Mouse (Mus musculus) neural tube, embryonic 13.5 days (tissue): ENCODE data around the gene Gm17409. TPM values are rescaled to one million over a fixed set of nuclear protein-coding genes. Genes with fewer than 3 reads are reported as not detected.

Source experiments
- ATAC-seq: fragments of 200-750 bp; cut with Nextera tagmentation; 2 replicates; pipeline ENCODE4 v1.8.0; 2017; ENCODE audit warnings: low read depth, mild to moderate bottlenecking, moderate TSS enrichment, moderate library complexity
- H3K27ac ChIP-seq: fragments of 300-500 bp; sonication (generic); replicated peaks from 2 replicates; pipeline ENCODE4 v1.5.1; 2015; ENCODE audit warnings: moderate library complexity, mild to moderate bottlenecking, inconsistent platforms
- H3K27me3 ChIP-seq: fragments of 300-500 bp; sonication (generic); 2 replicates; pipeline ENCODE4 v1.6.1; 2015; ENCODE audit warnings: mild to moderate bottlenecking, inconsistent platforms
- H3K36me3 ChIP-seq: fragments of 300-500 bp; sonication (generic); 2 replicates; pipeline ENCODE4 v1.6.1; 2015; ENCODE audit warnings: mild to moderate bottlenecking, inconsistent platforms
- H3K4me1 ChIP-seq: fragments of 300-500 bp; sonication (generic); replicated peaks from 2 replicates; pipeline ENCODE4 v1.6.1; 2015; ENCODE audit warnings: inconsistent platforms
- H3K4me2 ChIP-seq: fragments of 300-500 bp; sonication (generic); 2 replicates; pipeline ENCODE4 v1.6.1; 2015; ENCODE audit warnings: inconsistent platforms, mild to moderate bottlenecking, moderate library complexity
- H3K4me3 ChIP-seq: fragments of 300-500 bp; sonication (generic); 2 replicates; pipeline ENCODE4 v1.5.1; 2015; ENCODE audit warnings: mild to moderate bottlenecking, inconsistent platforms
- H3K9ac ChIP-seq: fragments of 300-500 bp; sonication (generic); 2 replicates; pipeline ENCODE4 v1.6.1; 2015; ENCODE audit warnings: moderate library complexity, mild to moderate bottlenecking, inconsistent platforms
- H3K9me3 ChIP-seq: fragments of 300-500 bp; sonication (generic); 2 replicates; pipeline ENCODE4 v1.6.1; 2016; ENCODE audit warnings: inconsistent platforms
- WGBS: fragments of 180-500 bp; shearing (Covaris S2); methylation state at CpG from one replicate; pipeline ENCODE4 v1.1.7; 2015; 5-methylcytosine and 5-hydroxymethylcytosine counted together
- polyA plus RNA-seq: library from polyadenylated mRNA; unstranded; fragments of >200 nt; fragmentation: Nextera tagmentation; extraction: Ambion mirVana; gene quantifications from 2 replicates; pipeline ENCODE4 v1.2.1, GENCODE M21; 2015

The Gm17409 gene
- polyA plus RNA-seq, 1 experiment from 2014 or later = not detected

- no peak overlapping the region for H3K4me2 ChIP-seq
- no peak overlapping the region for H3K4me3 ChIP-seq
- no peak overlapping the region for H3K27ac ChIP-seq
- 97% methylated on average over 5 of the region's 5 CpGs for WGBS
- H3K36me3 ChIP-seq = peaks cover 46% of the 10 kb centered on the region
- no peak for ATAC-seq
- 0 out of 2 replicates have a peak, but pooled peaks cover 3% of the 10 kb centered on the region for H3K9me3 ChIP-seq
- no peaks in the 10 kb centered on the region for H3K27me3 ChIP-seq
- no peak overlapping the region for H3K9ac ChIP-seq
- H3K4me1 ChIP-seq = no peaks in the 10 kb centered on the region
These were observed 12.4 kb upstream of the Gm17409 start for GRCm38 (mm10) chr2:58457488-58457865.

- Histone ChIP-seq H3K36me3 (peaks cover 54% of the 10 kb centered on the region), H3K27me3 (no peaks in the 10 kb centered on the region), H3K4me1 (no peaks in the 10 kb centered on the region), H3K9me3 (0 out of 2 replicates have a peak, but pooled peaks cover 3% of the 10 kb centered on the region), H3K4me3 (no peak overlapping the region), H3K9ac (no peak overlapping the region), H3K4me2 (no peak overlapping the region), H3K27ac (no peak overlapping the region)
- ATAC-seq = no peak
- 84% methylated on average over 14 of the region's 14 CpGs for WGBS
These were observed 11.0 kb upstream of the Gm17409 start for GRCm38 (mm10) chr2:58458820-58459371.

DNA sequence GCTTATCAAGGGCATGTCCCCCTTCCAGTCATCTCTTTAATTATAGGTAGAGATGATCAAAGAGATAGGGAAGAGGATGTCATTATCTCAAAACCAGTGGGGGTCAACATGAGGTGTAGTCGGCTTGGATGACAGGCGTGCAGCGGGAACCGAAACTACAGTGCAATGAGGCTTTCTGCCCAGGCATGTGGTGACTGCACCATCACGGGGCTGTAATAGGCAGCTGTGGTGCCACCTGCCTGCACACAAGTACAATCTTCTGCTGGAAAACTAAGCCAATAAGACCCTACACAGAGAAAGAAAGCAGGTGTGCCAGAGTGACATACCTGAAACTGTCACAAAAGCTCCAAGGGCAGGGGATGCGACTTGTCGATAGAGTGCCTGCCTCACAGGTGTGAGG, 374 bp downstream of the Gm17409 start:
- Histone ChIP-seq H3K4me3 (no peak overlapping the region), H3K4me2 (no peak overlapping the region), H3K36me3 (peaks cover 63% of the 10 kb centered on the region), H3K27ac (no peak overlapping the region), H3K9me3 (0 out of 2 replicates have a peak, but pooled peaks cover 4% of the 10 kb centered on the region), H3K4me1 (no peaks in the 10 kb centered on the region), H3K9ac (no peak overlapping the region), H3K27me3 (no peaks in the 10 kb centered on the region)
- no peak for ATAC-seq
- 95% methylated on average over 7 of the region's 7 CpGs for WGBS

GRCm38 (mm10) chr2:58475578-58475977, 5.7 kb downstream of the Gm17409 start:
- Histone ChIP-seq H3K4me2 (no peak overlapping the region), H3K27ac (no peak overlapping the region), H3K9me3 (no peaks in the 10 kb centered on the region), H3K4me1 (no peaks in the 10 kb centered on the region), H3K36me3 (peaks cover 34% of the 10 kb centered on the region), H3K4me3 (no peak overlapping the region), H3K27me3 (no peaks in the 10 kb centered on the region), H3K9ac (no peak overlapping the region)
- ATAC-seq = no peak
- 66% methylated on average over 8 of the region's 8 CpGs for WGBS

GRCm38 (mm10) chr2:58476956-58477715, 7.2 kb downstream of the Gm17409 start:
- no peaks in the 10 kb centered on the region for H3K27me3 ChIP-seq
- no peak overlapping the region for H3K4me2 ChIP-seq
- 65% methylated on average over 12 of the region's 12 CpGs for WGBS
- H3K27ac ChIP-seq = no peak overlapping the region
- no peak overlapping the region for H3K4me3 ChIP-seq
- H3K9ac ChIP-seq = no peak overlapping the region
- ATAC-seq = no peak
- peaks cover 26% of the 10 kb centered on the region for H3K36me3 ChIP-seq
- no peaks in the 10 kb centered on the region for H3K4me1 ChIP-seq
- H3K9me3 ChIP-seq = no peaks in the 10 kb centered on the region

- no peak overlapping the region for H3K4me2 ChIP-seq
- peaks cover 23% of the 10 kb centered on the region for H3K36me3 ChIP-seq
- no peaks in the 10 kb centered on the region for H3K9me3 ChIP-seq
- ATAC-seq = no peak
- no peak overlapping the region for H3K4me3 ChIP-seq
- WGBS = 91% methylated on average over 4 of the region's 4 CpGs
- no peak overlapping the region for H3K27ac ChIP-seq
- no peaks in the 10 kb centered on the region for H3K4me1 ChIP-seq
- no peaks in the 10 kb centered on the region for H3K27me3 ChIP-seq
- H3K9ac ChIP-seq = no peak overlapping the region
These were observed 8.2 kb downstream of the Gm17409 start for GRCm38 (mm10) chr2:58478144-58478543.

- H3K9me3 ChIP-seq = no peaks in the 10 kb centered on the region
- H3K36me3 ChIP-seq = peaks cover 16% of the 10 kb centered on the region; the same call in 1 of the 2 replicates
- no peaks in the 10 kb centered on the region for H3K27me3 ChIP-seq
- 88% methylated on average over 10 of the region's 10 CpGs for WGBS
- H3K4me1 ChIP-seq = peaks cover 6% of the 10 kb centered on the region
- no peak overlapping the region for H3K4me2 ChIP-seq
- H3K4me3 ChIP-seq = no peak overlapping the region
- no peak overlapping the region for H3K27ac ChIP-seq
- no peak for ATAC-seq
- no peak overlapping the region for H3K9ac ChIP-seq
These were observed 9.6 kb downstream of the Gm17409 start for GRCm38 (mm10) chr2:58479536-58479935.

DNA sequence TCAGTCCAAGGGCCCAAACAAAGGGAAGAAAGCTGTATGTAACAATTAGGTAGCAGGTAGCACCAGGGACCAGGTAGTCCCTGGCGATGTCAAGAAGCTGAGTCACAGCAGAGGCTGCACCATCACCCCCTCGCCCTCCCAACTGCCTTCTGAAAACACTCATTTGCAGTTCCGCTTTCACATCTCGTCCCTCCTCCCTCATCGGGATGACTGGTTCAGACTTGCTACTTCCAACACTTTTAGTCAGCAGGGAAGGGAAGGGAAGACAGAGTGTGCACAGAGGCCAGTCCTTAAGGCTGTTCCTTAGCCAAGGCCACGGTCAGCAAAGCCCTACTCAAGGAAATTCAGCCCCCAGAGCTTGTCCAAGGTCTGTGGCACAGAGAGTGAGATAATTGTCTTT, 10.8 kb downstream of the Gm17409 start:
- H3K4me3 ChIP-seq = no peak overlapping the region
- no peak overlapping the region for H3K27ac ChIP-seq
- no peaks in the 10 kb centered on the region for H3K9me3 ChIP-seq
- H3K36me3 ChIP-seq = peaks cover 12% of the 10 kb centered on the region; the same call in 1 of the 2 replicates
- no peak overlapping the region for H3K9ac ChIP-seq
- H3K4me1 ChIP-seq = peaks cover 16% of the 10 kb centered on the region
- ATAC-seq = no peak
- 84% methylated on average over 6 of the region's 6 CpGs for WGBS
- H3K27me3 ChIP-seq = no peaks in the 10 kb centered on the region
- no peak overlapping the region for H3K4me2 ChIP-seq

GRCm38 (mm10) chr2:58481450-58482100, 11.7 kb downstream of the Gm17409 start:
- 78% methylated on average over 9 of the region's 9 CpGs for WGBS
- Histone ChIP-seq H3K27me3 (no peaks in the 10 kb centered on the region), H3K4me1 (peaks cover 23% of the 10 kb centered on the region), H3K36me3 (0 out of 2 replicates have a peak, but pooled peaks cover 8% of the 10 kb centered on the region), H3K9ac (no peak overlapping the region), H3K4me3 (no peak overlapping the region), H3K27ac (no peak overlapping the region), H3K9me3 (no peaks in the 10 kb centered on the region), H3K4me2 (no peak overlapping the region)
- no peak for ATAC-seq

- Histone ChIP-seq H3K9ac (no peak overlapping the region), H3K4me1 (peaks cover 34% of the 10 kb centered on the region), H3K4me3 (no peak overlapping the region), H3K27me3 (no peaks in the 10 kb centered on the region), H3K4me2 (no peak overlapping the region), H3K9me3 (no peaks in the 10 kb centered on the region), H3K27ac (no peak overlapping the region; the same call in 1 of the 2 replicates), H3K36me3 (0 out of 2 replicates have a peak, but pooled peaks cover 4% of the 10 kb centered on the region)
- 67% methylated on average over 7 of the region's 7 CpGs for WGBS
- peak; percentile 45 for ATAC-seq
These were observed 14.5 kb downstream of the Gm17409 start for GRCm38 (mm10) chr2:58484284-58484965.

- Histone ChIP-seq H3K4me3 (no peak overlapping the region), H3K4me2 (no peak overlapping the region)
- no peak for ATAC-seq
These were observed 15.2 kb downstream of the Gm17409 start for GRCm38 (mm10) chr2:58485152-58485551.

DNA sequence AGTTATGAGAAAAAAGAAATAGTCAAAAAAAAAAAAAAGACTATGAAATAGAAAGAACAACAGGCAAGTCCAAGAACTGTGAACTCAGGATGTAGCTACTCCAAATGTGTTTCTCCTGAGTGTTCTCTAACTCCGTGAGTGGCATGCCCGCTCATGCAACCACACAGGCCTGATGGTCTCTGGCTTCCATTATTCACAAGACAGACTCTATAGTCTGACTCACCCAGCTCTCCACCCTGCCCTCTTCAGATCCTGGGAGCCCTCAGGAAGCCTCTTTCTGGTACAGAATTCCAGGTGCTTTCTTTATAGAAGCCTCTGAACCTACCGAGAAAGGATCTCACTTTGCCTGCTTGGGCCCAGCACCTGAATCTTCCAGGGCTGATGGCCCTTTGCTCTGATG, 15.8 kb downstream of the Gm17409 start:
- Histone ChIP-seq H3K4me1 (peaks cover 34% of the 10 kb centered on the region), H3K4me3 (no peak overlapping the region), H3K9me3 (no peaks in the 10 kb centered on the region), H3K9ac (no peak overlapping the region), H3K36me3 (no peaks in the 10 kb centered on the region), H3K27ac (no peak overlapping the region), H3K4me2 (no peak overlapping the region), H3K27me3 (no peaks in the 10 kb centered on the region)
- 94% methylated on average over 3 of the region's 3 CpGs for WGBS
- no peak for ATAC-seq

More at GRCm38 (mm10) chr2:58485152-58485551, 15.2 kb downstream of the Gm17409 start:
- Histone ChIP-seq H3K36me3 (no peaks in the 10 kb centered on the region), H3K9ac (no peak overlapping the region), H3K27me3 (no peaks in the 10 kb centered on the region), H3K4me1 (peaks cover 34% of the 10 kb centered on the region), H3K27ac (no peak overlapping the region), H3K9me3 (no peaks in the 10 kb centered on the region)
- 37% methylated on average over 4 of the region's 4 CpGs for WGBS
